Mouse (Mus musculus) spleen, adult 2 months (tissue): ENCODE measurements at regions not wholly inside any gene's neighbourhood (a gene's known extent, or its start where the extent isn't known, plus 50 kb on each side); places are given as distances from the start of the nearest gene placed in this dataset.

Experiments used
- DNase-seq, 2 experiments: peaks; one replicate each; pipeline versions ENCODE4 v3.0.0 to v3.0.0-alpha.2; 2012 to 2021; ENCODE audit warnings: low spot score in 2 of 2, low read depth in 1 of 2
- H3K27ac ChIP-seq: fragments of 200-500 bp; 2 replicates; pipeline ENCODE4 v1.5.1; 2012; ENCODE audit warnings: low read length, inconsistent platforms; ENCODE audit not compliant: insufficient read depth
- H3K27me3 ChIP-seq: fragments of 200-500 bp; 2 replicates; pipeline ENCODE4 v1.6.1; 2012; ENCODE audit warnings: mild to moderate bottlenecking, moderate library complexity, low read length, inconsistent platforms; ENCODE audit not compliant: control insufficient read depth, insufficient read depth
- H3K36me3 ChIP-seq: fragments of 200-500 bp; 2 replicates; pipeline ENCODE4 v1.6.1; 2012; ENCODE audit warnings: mild to moderate bottlenecking, low read length, inconsistent platforms; ENCODE audit not compliant: control insufficient read depth, insufficient read depth
- H3K4me1 ChIP-seq: fragments of 200-500 bp; 2 replicates; pipeline ENCODE4 v1.6.1; 2011; ENCODE audit warnings: inconsistent platforms; ENCODE audit not compliant: control insufficient read depth, insufficient read depth, insufficient read length
- H3K4me3 ChIP-seq: fragments of 200-500 bp; 2 replicates; pipeline ENCODE4 v1.5.1; 2011; ENCODE audit warnings: mild to moderate bottlenecking, inconsistent platforms; ENCODE audit not compliant: insufficient read depth, insufficient read length; ENCODE audit errors: extremely low read depth
- CTCF ChIP-seq: fragments of 200-500 bp; IDR thresholded peaks from 2 replicates; pipeline ENCODE4 v1.5.1; 2011; ENCODE audit warnings: mild to moderate bottlenecking, inconsistent platforms; ENCODE audit not compliant: insufficient read depth, insufficient read length, insufficient replicate concordance; ENCODE audit errors: extremely low read depth
- POLR2A ChIP-seq: fragments of 200-500 bp; IDR thresholded peaks from 2 replicates; pipeline ENCODE4 v1.6.1; 2011; ENCODE audit warnings: low read depth, low read length, inconsistent platforms
- WGBS: fragments of 180-500 bp; shearing (Covaris S2); methylation state at CpG from one replicate; pipeline ENCODE4 v1.1.7; 2018; 5-methylcytosine and 5-hydroxymethylcytosine counted together

DNA sequence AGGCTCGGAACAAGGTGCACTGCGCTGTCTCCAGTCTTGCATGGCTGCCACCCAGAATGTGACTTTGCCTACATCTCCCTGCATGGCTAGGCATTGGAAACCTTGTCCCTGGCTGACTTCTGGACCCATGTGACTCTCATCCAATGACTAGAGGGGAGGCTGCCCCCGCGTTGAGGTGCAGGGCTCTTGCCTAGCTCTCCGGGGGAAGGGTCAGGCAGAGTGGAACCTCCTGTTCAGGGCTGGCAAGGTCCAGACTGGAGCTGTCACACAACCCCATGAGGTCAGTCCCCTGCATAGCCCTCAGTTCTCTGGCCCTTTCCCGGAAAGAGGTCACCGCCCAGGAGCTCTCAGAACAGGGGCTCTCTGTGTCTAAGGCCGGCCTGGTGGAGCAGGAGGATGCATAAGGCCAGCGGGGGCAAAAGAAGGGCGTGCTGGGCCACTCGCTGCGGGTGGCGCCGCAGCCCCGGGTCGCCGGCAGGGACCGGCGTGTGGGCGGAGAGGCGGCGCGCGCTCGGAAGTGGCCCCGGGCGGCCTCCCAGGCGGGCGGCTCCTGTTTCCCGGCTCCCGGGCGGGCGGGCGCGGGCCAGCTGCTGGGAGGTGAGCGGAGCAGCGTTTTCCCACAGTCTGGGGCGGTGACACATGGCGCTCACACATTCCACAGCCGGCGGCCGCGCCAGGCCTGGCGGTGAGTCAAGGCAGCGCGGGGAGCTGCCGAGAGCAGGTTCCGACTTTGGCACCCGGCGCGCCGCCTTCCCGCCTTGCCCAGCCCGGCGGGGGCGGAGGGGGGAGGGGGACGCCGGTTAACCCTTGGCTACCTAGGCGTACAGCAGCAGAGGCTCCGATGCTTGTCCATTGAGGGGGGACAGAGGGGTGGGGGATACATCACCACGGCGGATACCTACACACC is 55.5 kb upstream of the Hes1 start:
- no peaks in the 10 kb centered on the region for H3K27me3 ChIP-seq
- H3K27ac ChIP-seq, result peak overlapping the region; percentile 61
- WGBS, result 2% methylated on average over 41 of the region's 62 CpGs
- DNase-seq, result peak; percentile 14 to 50
- no peaks in the 10 kb centered on the region for H3K36me3 ChIP-seq
- H3K4me3 ChIP-seq, result peak overlapping the region; percentile 77
- H3K4me1 ChIP-seq, result peaks cover 6% of the 10 kb centered on the region
- TF ChIP-seq POLR2A, result no peak
- no peak for TF ChIP-seq CTCF

DNA sequence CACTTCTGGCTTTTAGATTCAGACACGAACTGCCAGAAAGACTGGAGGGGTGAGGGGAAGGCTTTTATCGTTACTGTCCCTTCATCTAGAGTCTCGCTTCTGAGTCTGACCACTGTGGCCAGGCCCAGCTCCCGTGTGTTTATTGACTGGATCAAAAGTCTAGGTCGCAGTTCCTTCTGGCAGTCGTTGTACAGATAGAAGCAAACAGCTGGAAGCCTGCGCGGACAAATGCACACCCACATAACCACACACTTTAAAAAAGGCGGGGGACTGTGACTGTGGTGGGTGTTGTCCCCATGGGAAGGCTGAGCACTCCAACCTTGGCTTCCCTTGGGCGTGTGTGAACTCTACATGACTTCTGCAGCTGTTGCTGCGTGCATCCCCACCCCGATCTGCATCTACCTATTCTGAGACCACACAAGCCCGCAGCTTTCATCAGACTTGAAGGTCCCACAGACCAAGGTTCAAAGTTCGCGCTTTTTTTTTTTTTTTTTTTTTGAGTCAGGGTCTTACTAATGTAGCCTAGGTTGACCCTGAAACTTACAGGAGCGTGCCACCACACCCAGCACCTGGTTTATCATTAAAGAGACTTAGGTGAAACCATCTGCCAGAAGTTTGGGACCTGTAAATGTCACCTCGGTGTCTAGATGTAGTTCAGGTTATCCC is 54.5 kb upstream of the Hes1 start:
- Histone ChIP-seq H3K4me1 (peaks cover 13% of the 10 kb centered on the region), H3K27me3 (no peaks in the 10 kb centered on the region), H3K4me3 (peak overlapping the region; percentile 77), H3K36me3 (no peaks in the 10 kb centered on the region), H3K27ac (peak overlapping the region; percentile 7; the same call in 1 of the 2 replicates)
- 9% methylated on average over 17 of the region's 17 CpGs for WGBS
- TF ChIP-seq POLR2A (no peak), CTCF (no peak)
- DNase-seq, result peak in 1 of 2 experiments; percentile 23

DNA sequence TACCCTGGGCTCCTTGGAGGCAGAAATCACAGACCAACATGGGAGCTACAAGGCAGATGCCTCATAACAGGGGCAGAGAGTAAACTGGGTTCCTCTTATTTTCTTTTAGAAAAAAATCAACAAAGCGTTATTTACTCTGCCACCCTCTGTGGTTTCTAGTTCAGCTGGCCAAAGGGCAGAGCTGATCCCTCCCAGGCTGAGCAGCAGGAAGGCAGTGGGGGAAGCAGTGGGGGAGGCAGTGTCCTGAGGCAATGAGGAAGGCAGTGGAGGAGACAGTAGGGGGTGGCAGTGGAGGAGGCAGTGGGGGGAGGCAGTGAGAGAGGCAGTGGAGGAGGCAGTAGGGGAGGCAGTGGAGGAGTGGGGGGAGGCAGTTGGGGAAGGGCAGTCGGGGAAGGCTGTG is 51.1 kb upstream of the Hes1 start:
- no peak for DNase-seq
- no peak overlapping the region for H3K4me3 ChIP-seq
- 53% methylated on average over 2 of the region's 2 CpGs for WGBS
- TF ChIP-seq CTCF (no peak), POLR2A (no peak)
- H3K4me1 ChIP-seq, result peaks cover 13% of the 10 kb centered on the region
- H3K36me3 ChIP-seq, result no peaks in the 10 kb centered on the region
- no peak overlapping the region for H3K27ac ChIP-seq
- no peaks in the 10 kb centered on the region for H3K27me3 ChIP-seq

DNA sequence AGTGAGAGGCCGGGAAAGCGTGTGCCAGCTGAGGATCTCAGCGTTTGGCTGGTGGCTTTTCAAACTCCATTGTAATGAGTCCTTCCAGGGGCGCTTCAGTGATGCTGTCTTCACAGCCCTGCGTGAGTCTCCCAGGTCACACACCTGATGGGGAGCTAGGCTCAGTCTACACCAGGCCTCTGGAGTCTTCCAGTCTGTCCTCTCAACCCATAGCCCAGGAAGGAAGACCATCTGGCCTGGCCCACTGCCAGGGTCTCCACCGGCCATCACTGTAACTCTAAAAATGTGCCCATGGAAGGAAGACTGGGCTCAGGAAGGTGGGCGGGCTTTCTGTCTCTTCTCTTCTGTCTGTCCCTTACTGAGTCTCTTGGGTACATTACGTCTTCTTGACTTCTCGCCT is 50.2 kb upstream of the Hes1 start:
- Histone ChIP-seq H3K27me3 (no peaks in the 10 kb centered on the region), H3K36me3 (no peaks in the 10 kb centered on the region), H3K4me3 (no peak overlapping the region), H3K27ac (no peak overlapping the region), H3K4me1 (peaks cover 7% of the 10 kb centered on the region; the same call in 1 of the 2 replicates)
- TF ChIP-seq POLR2A, result no peak
- TF ChIP-seq CTCF, result no peak
- 69% methylated on average over 9 of the region's 9 CpGs for WGBS
- no peak for DNase-seq
